Mouse (Mus musculus) liver, adult 2 months (tissue): Measurements from ENCODE around the gene Rasgrf2. TPM values are rescaled to one million over a fixed set of nuclear protein-coding genes. Genes with fewer than 3 reads are reported as not detected.

Experiments
- DNase-seq: peaks from one replicate; pipeline ENCODE4 v3.0.0-alpha.2; 2011; ENCODE audit warnings: low read depth, low spot score; ENCODE audit errors: extremely low read depth
- H3K27ac ChIP-seq: fragments of 200-500 bp; replicated peaks from 2 replicates; pipeline ENCODE4 v1.5.1; 2012; ENCODE audit warnings: low read depth, mild to moderate bottlenecking, control low read depth, inconsistent platforms, low read length; ENCODE audit not compliant: insufficient read depth
- H3K27me3 ChIP-seq: fragments of 200-500 bp; 2 replicates; pipeline ENCODE4 v1.6.1; 2012; ENCODE audit warnings: mild to moderate bottlenecking, moderate library complexity, low read length, inconsistent platforms; ENCODE audit not compliant: control insufficient read depth, insufficient read depth
- H3K36me3 ChIP-seq: fragments of 200-500 bp; 2 replicates; pipeline ENCODE4 v1.6.1; 2012; ENCODE audit warnings: low read length, inconsistent platforms; ENCODE audit not compliant: control insufficient read depth, insufficient read depth
- H3K4me1 ChIP-seq: fragments of 200-500 bp; 2 replicates; pipeline ENCODE4 v1.6.1; 2011; ENCODE audit warnings: low read length; ENCODE audit not compliant: control insufficient read depth, insufficient read depth
- H3K4me3 ChIP-seq: fragments of 200-500 bp; 2 replicates; pipeline ENCODE4 v1.5.1; 2011; ENCODE audit warnings: low read depth, mild to moderate bottlenecking, control low read depth, low read length, moderate library complexity; ENCODE audit not compliant: insufficient read depth
- H3K79me2 ChIP-seq: fragments of 200-500 bp; 2 replicates; pipeline ENCODE4 v1.6.1; 2012; ENCODE audit warnings: inconsistent platforms, mild to moderate bottlenecking, low read length, moderate library complexity; ENCODE audit not compliant: control insufficient read depth, insufficient read depth
- H3K9ac ChIP-seq: fragments of 200-500 bp; 2 replicates; pipeline ENCODE4 v1.6.1; 2012; ENCODE audit warnings: low read depth, mild to moderate bottlenecking, control low read depth, inconsistent platforms, low read length
- CTCF ChIP-seq: fragments of 200-500 bp; IDR thresholded peaks from 2 replicates; pipeline ENCODE4 v1.5.1; 2011; ENCODE audit warnings: low read depth, low read length, control low read depth
- POLR2A ChIP-seq: fragments of 200-500 bp; IDR thresholded peaks from 2 replicates; pipeline ENCODE4 v1.6.1; 2011; ENCODE audit warnings: low read length, control low read depth; ENCODE audit not compliant: insufficient read depth; ENCODE audit errors: extremely low read depth
- WGBS: fragments of 180-500 bp; shearing (Covaris S2); methylation state at CpG from one replicate; pipeline ENCODE4 v1.1.7; 2018; 5-methylcytosine and 5-hydroxymethylcytosine counted together
- polyA plus RNA-seq: library from polyadenylated mRNA; depleted of rRNA; stranded (reverse); fragments of >200 nt; gene quantifications from 2 replicates; pipeline ENCODE4 v1.2.3, GENCODE M21; 2012
- total RNA-seq: library from RNA; depleted of rRNA; stranded (reverse); fragments of >200 nt; gene quantifications from 2 replicates; pipeline ENCODE4 v1.2.3, GENCODE M21; 2014

The Rasgrf2 gene
- total and polyA plus RNA-seq, 2 experiments = 0.44 to 1.0 TPM

DNA sequence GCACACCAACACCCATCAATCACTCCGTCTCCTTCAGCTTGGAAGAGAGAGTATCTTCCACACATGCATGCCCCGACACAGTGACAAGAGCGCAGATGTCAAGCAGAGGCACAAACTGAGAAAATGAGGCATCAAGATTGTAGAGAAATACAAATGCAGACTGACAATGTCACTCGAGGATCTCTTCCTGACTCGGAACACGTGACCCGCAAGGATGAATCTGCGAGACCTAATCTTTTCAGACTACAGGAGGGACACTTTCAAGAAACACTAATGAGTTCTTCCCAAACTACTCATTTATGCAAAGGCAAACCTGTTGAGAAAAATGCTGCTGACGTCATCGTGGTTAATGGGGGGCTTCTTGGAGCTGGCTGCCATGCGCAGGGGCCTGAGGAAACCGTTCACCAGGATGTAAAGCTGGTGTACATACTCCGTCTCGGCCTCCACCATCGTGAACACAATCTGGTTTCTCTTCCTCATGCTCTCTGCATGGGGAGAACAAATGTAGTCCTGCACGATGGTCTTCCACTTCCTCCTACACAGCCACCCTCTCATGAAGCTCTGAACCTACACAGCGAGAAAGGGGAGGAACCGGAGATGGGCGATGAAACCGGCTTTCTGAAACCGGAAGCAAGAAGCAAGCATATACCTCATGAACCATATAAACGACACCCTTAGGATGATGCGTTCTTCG, 100.9 kb downstream of the Rasgrf2 start:
- H3K36me3 ChIP-seq = no peaks in the 10 kb centered on the region
- no peak overlapping the region for H3K4me3 ChIP-seq
- H3K9ac ChIP-seq = no peak overlapping the region
- no peaks in the 10 kb centered on the region for H3K4me1 ChIP-seq
- H3K27me3 ChIP-seq = no peaks in the 10 kb centered on the region
- H3K79me2 ChIP-seq = no peaks in the 10 kb centered on the region
- DNase-seq = peak; percentile 12
- TF ChIP-seq POLR2A = no peak
- TF ChIP-seq CTCF = no peak
- no peak overlapping the region for H3K27ac ChIP-seq
- 89% methylated on average over 24 of the region's 24 CpGs for whole genome bisulfite sequencing

DNA sequence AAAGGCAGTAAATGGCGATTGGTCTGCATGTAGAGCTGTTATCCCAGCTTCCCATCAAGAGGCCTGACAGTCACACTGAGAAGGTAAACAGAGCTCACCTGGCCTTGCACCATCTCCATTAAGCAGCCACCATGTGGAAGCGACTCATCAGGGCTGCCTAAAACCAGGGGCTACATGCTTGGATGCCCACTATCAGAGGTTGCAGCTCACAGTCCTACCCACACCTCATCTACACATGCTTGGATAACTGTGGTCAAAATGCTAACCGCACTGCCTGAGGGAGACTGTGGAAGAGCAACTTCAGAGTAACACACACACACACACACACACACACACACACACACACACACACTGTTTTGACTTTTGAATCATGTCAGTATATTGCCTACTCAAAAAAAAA, 101.8 kb downstream of the Rasgrf2 start:
- Histone ChIP-seq H3K79me2 (no peaks in the 10 kb centered on the region), H3K27ac (no peak overlapping the region), H3K4me3 (no peak overlapping the region), H3K27me3 (no peaks in the 10 kb centered on the region), H3K9ac (no peak overlapping the region), H3K4me1 (no peaks in the 10 kb centered on the region), H3K36me3 (no peaks in the 10 kb centered on the region)
- TF ChIP-seq POLR2A (no peak), CTCF (no peak)
- DNase-seq = no peak
- WGBS = 70% methylated on average over 3 of the region's 3 CpGs

DNA sequence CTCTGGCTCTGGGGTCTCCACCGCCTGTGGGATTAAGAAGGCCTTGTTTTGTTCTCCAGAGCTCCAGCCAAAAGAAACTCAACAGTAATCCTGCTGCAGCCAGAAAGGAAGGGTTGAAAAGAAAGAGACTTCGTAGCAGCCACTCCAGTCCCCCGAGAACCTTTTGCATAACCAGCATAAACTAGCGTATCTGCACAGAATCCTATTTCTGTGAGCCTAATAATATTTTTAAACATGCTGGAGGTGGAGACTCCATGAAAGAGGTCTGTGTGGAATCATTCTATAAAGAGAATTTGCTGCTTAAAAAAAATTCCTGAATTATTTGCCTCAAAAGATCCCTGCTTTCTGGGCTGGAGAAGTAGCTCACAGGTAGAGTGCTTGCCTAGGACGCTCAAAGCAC, 103.5 kb downstream of the Rasgrf2 start:
- TF ChIP-seq POLR2A (no peak), CTCF (no peak)
- no peaks in the 10 kb centered on the region for H3K79me2 ChIP-seq
- no peaks in the 10 kb centered on the region for H3K36me3 ChIP-seq
- no peak for DNase-seq
- H3K4me1 ChIP-seq = no peaks in the 10 kb centered on the region
- 89% methylated on average over 5 of the region's 5 CpGs for WGBS
- no peak overlapping the region for H3K9ac ChIP-seq
- H3K27me3 ChIP-seq = no peaks in the 10 kb centered on the region
- H3K27ac ChIP-seq = no peak overlapping the region
- no peak overlapping the region for H3K4me3 ChIP-seq

DNA sequence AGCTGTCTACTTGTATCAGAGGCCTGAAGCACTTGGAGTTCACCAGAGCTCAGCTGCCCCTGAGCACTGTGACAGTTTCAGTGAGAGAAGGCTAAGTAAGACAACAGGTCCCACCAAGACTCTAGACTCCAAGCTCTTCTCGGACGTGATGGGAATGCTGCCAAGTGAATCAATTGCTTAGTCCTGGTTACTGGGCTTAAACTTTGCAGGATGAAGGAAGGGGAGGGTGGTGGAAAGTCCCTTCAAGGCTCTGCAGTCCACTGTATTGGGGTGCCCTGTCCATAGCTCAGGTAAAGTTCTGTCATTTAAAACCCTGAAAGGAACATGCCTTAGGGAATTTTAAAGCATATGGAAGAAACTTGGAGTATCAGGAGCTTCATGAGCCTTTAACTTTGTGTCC, 104.8 kb downstream of the Rasgrf2 start:
- H3K27me3 ChIP-seq = no peaks in the 10 kb centered on the region
- H3K4me3 ChIP-seq = no peak overlapping the region
- H3K79me2 ChIP-seq = no peaks in the 10 kb centered on the region
- H3K4me1 ChIP-seq = no peaks in the 10 kb centered on the region
- no peak overlapping the region for H3K9ac ChIP-seq
- H3K36me3 ChIP-seq = no peaks in the 10 kb centered on the region
- TF ChIP-seq CTCF (no peak), POLR2A (no peak)
- no peak overlapping the region for H3K27ac ChIP-seq
- WGBS = 76% methylated on average over 2 of the region's 2 CpGs
- DNase-seq = no peak

DNA sequence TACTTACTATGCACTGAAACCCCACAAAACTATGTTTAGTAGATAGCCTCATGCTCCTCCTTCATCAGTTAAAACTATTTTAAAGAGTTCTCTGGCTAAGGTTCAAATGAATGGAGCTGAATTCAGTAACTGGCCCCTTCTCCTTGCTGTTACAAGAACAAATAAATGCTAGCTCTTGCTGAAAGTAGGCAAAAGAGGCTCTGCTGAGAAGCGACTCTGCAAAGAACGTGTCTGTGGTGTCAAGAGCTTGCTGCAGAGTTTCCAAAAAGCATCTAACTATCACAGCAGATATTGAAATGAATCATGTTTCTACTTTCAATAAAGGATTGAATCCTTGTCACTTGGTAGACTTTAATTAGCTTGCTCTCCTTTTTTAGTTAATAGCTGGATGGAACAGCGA, 106.3 kb downstream of the Rasgrf2 start:
- Histone ChIP-seq H3K36me3 (no peaks in the 10 kb centered on the region), H3K27me3 (no peaks in the 10 kb centered on the region), H3K9ac (no peak overlapping the region), H3K27ac (no peak overlapping the region), H3K79me2 (no peaks in the 10 kb centered on the region), H3K4me3 (no peak overlapping the region), H3K4me1 (no peaks in the 10 kb centered on the region)
- WGBS = 92% methylated on average over 3 of the region's 3 CpGs
- no peak for DNase-seq
- TF ChIP-seq POLR2A (no peak), CTCF (no peak)

DNA sequence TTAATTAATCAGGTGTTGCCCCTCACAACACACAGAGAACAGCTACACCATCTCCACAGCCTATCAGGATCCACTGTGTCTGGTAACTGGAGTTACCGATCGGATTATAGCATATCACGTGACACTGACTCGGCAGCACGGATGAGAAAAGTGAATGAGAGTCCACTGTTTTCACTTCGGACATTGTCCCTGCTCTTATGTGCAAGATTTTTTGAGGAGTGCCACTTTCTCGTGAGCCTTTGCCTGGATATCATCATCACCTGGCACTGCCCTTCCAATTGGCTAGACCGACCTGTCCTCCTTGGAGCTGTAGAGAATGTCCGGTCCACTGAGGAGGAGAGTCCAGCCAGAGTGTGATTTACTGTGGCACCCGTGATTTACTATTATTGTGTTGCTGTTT, 109.3 kb downstream of the Rasgrf2 start:
- no peak for DNase-seq
- TF ChIP-seq CTCF = no peak
- TF ChIP-seq POLR2A = no peak
- WGBS = 92% methylated on average over 10 of the region's 10 CpGs
- no peak overlapping the region for H3K9ac ChIP-seq
- no peaks in the 10 kb centered on the region for H3K4me1 ChIP-seq
- no peaks in the 10 kb centered on the region for H3K27me3 ChIP-seq
- H3K36me3 ChIP-seq = no peaks in the 10 kb centered on the region
- H3K27ac ChIP-seq = no peak overlapping the region
- no peaks in the 10 kb centered on the region for H3K79me2 ChIP-seq
- no peak overlapping the region for H3K4me3 ChIP-seq
